Mouse (Mus musculus): ENCODE results near the gene Trpc4.

Gene Trpc4

GRCm38 (mm10) chr3:54266943-54267342 lies 111.1 kb downstream of the Trpc4 start:
- in situ Hi-C loops (cut with MboI), result no loop called here

GRCm38 (mm10) chr3:54269180-54269579 lies 113.3 kb downstream of the Trpc4 start:
- in situ Hi-C loops (cut with MboI), result no loop called here

GRCm38 (mm10) chr3:54274651-54275050 lies 118.8 kb downstream of the Trpc4 start:
- in situ Hi-C loops (cut with MboI), result no loop called here

GRCm38 (mm10) chr3:54289731-54290130 lies 133.9 kb downstream of the Trpc4 start:
- in situ Hi-C loops (cut with MboI), result no loop called here

- in situ Hi-C loops (cut with MboI), result no loop called here
Observed at GRCm38 (mm10) chr3:54310604-54311003, 154.8 kb downstream of the Trpc4 start.

GRCm38 (mm10) chr3:54314055-54314454 lies 158.2 kb downstream of the Trpc4 start:
- in situ Hi-C loops (cut with MboI), result no loop called here

- in situ Hi-C loops (cut with MboI), result loop anchor here (10.0 kb wide), 1 partner anchor 332 kb away; no protein-coding TSS in a partner anchor
Observed at GRCm38 (mm10) chr3:54352891-54353652, 197.2 kb downstream of the Trpc4 start.

- in situ Hi-C loops (cut with MboI), result loop anchor here (10.0 kb wide), 1 partner anchor 327 kb away; no protein-coding TSS in a partner anchor
Observed at GRCm38 (mm10) chr3:54357561-54357960, 201.7 kb downstream of the Trpc4 start.

GRCm38 (mm10) chr3:54358463-54359189 lies 202.8 kb downstream of the Trpc4 start:
- in situ Hi-C loops (cut with MboI), result loop anchor here (10.0 kb wide), 1 partner anchor 326 kb away; no protein-coding TSS in a partner anchor

- in situ Hi-C loops (cut with MboI), result no loop called here
Observed at GRCm38 (mm10) chr3:54360897-54361296, 205.1 kb downstream of the Trpc4 start, which contains the start of gene Postn. Gene Postn (plus strand): TSS chr3:54361109.

- in situ Hi-C loops (cut with MboI), result no loop called here
Observed at GRCm38 (mm10) chr3:54361656-54362055, 205.8 kb downstream of the Trpc4 start.

Measured in mature B cell (primary cell).